Mouse (Mus musculus) retina, embryonic 14.5 days (tissue): ENCODE measurements around the gene Slc22a17.
A peak's percentile ranks its signal among the peaks of the same experiment; 100 is the strongest.
"Not testable (repeated sequence)": the region's sequence is repeated elsewhere in the genome, so short reads cannot be mapped to it uniquely, and the experiment has no call there.

Experiments used
- DNase-seq: peaks from one replicate; pipeline ENCODE4 v3.0.0-alpha.2; 2015; ENCODE audit warnings: low spot score

Slc22a17 gene

GRCm38 (mm10) chr14:54912886-54913285, at the start of gene Slc22a17:
Gene Slc22a17 (minus strand): TSS chr14:54913132.
- DNase-seq = peak; percentile 84

GRCm38 (mm10) chr14:54962714-54963113, 49.8 kb upstream of the Slc22a17 start:
- no peak for DNase-seq

GRCm38 (mm10) chr14:54961487-54961886, 48.6 kb upstream of the Slc22a17 start:
- DNase-seq = no peak

GRCm38 (mm10) chr14:54960769-54961168, 47.8 kb upstream of the Slc22a17 start:
- DNase-seq = peak; percentile 9

GRCm38 (mm10) chr14:54959853-54960613, 47.1 kb upstream of the Slc22a17 start:
- not testable (repeated sequence) for DNase-seq

GRCm38 (mm10) chr14:54959197-54959596, 46.3 kb upstream of the Slc22a17 start:
- no peak for DNase-seq

- no peak for DNase-seq
These were observed 45.6 kb upstream of the Slc22a17 start for GRCm38 (mm10) chr14:54958503-54958902.

GRCm38 (mm10) chr14:54956533-54956932, 43.6 kb upstream of the Slc22a17 start:
- no peak for DNase-seq

- no peak for DNase-seq
These were observed 42.5 kb upstream of the Slc22a17 start for GRCm38 (mm10) chr14:54955481-54955880.

- DNase-seq = no peak
These were observed 41.5 kb upstream of the Slc22a17 start for GRCm38 (mm10) chr14:54954474-54954873.

GRCm38 (mm10) chr14:54953664-54954206, 40.8 kb upstream of the Slc22a17 start:
- no peak for DNase-seq

GRCm38 (mm10) chr14:54951587-54951986, 38.7 kb upstream of the Slc22a17 start:
- DNase-seq = no peak

- no peak for DNase-seq
These were observed 37.6 kb upstream of the Slc22a17 start for GRCm38 (mm10) chr14:54950493-54950892.

GRCm38 (mm10) chr14:54948781-54949180, 35.8 kb upstream of the Slc22a17 start:
- DNase-seq = no peak

- not testable (repeated sequence) for DNase-seq
These were observed 34.1 kb upstream of the Slc22a17 start for GRCm38 (mm10) chr14:54947008-54947407.

- DNase-seq = no peak
These were observed 33.2 kb upstream of the Slc22a17 start for GRCm38 (mm10) chr14:54945975-54946704.

- no peak for DNase-seq
These were observed 32.0 kb upstream of the Slc22a17 start for GRCm38 (mm10) chr14:54944939-54945338.

- no peak for DNase-seq
These were observed 31.0 kb upstream of the Slc22a17 start for GRCm38 (mm10) chr14:54943971-54944370.

GRCm38 (mm10) chr14:54942479-54942878, 29.5 kb upstream of the Slc22a17 start:
- DNase-seq = no peak

GRCm38 (mm10) chr14:54941024-54941978, 28.4 kb upstream of the Slc22a17 start:
- DNase-seq = no peak

GRCm38 (mm10) chr14:54940176-54940530, 27.2 kb upstream of the Slc22a17 start:
- DNase-seq = no peak
